Mouse (Mus musculus): ENCODE measurements around the gene Nedd4. TPM values are rescaled to one million over a fixed set of nuclear protein-coding genes. Genes with fewer than 3 reads are reported as not detected.

Gene Nedd4
- polyA plus RNA-seq, 1 experiment from 2014 or later = 447 TPM

GRCm38 (mm10) chr9:72708690-72709089 lies 46.5 kb downstream of the Nedd4 start:
- H3K27ac ChIP-seq (replicated peaks) = no peak overlapping the region
- no peak overlapping the region for H3K4me2 ChIP-seq (replicated peaks)
- H3K9ac ChIP-seq (replicated peaks) = no peak overlapping the region
- 88% methylated on average over 5 of the region's 5 CpGs for WGBS
- peaks cover 60% of the 10 kb centered on the region for H3K36me3 ChIP-seq
- H3K27me3 ChIP-seq = no peaks in the 10 kb centered on the region
- no peak for ATAC-seq (replicated peaks)
- no peak overlapping the region for H3K4me3 ChIP-seq
- H3K9me3 ChIP-seq = no peaks in the 10 kb centered on the region
- H3K4me1 ChIP-seq = no peaks in the 10 kb centered on the region

GRCm38 (mm10) chr9:72710060-72710459 lies 47.9 kb downstream of the Nedd4 start:
- no peak overlapping the region for H3K9ac ChIP-seq (replicated peaks)
- no peak overlapping the region for H3K4me2 ChIP-seq (replicated peaks)
- peaks cover 62% of the 10 kb centered on the region for H3K36me3 ChIP-seq
- no peaks in the 10 kb centered on the region for H3K9me3 ChIP-seq
- ATAC-seq (replicated peaks) = no peak
- no peak overlapping the region for H3K27ac ChIP-seq (replicated peaks)
- H3K4me1 ChIP-seq = no peaks in the 10 kb centered on the region
- no peaks in the 10 kb centered on the region for H3K27me3 ChIP-seq
- 79% methylated on average over 5 of the region's 5 CpGs for WGBS
- no peak overlapping the region for H3K4me3 ChIP-seq

- no peak for ATAC-seq (replicated peaks)
- no peak overlapping the region for H3K9ac ChIP-seq (replicated peaks)
- WGBS = 85% methylated on average over 4 of the region's 4 CpGs
- no peak overlapping the region for H3K4me3 ChIP-seq
- H3K36me3 ChIP-seq = peaks cover 79% of the 10 kb centered on the region
- no peaks in the 10 kb centered on the region for H3K4me1 ChIP-seq
- H3K27me3 ChIP-seq = no peaks in the 10 kb centered on the region
- no peak overlapping the region for H3K27ac ChIP-seq (replicated peaks)
- no peaks in the 10 kb centered on the region for H3K9me3 ChIP-seq
- H3K4me2 ChIP-seq (replicated peaks) = no peak overlapping the region
Observed at GRCm38 (mm10) chr9:72714945-72715344, 52.8 kb downstream of the Nedd4 start.

- Histone ChIP-seq H3K27me3 (no peaks in the 10 kb centered on the region), H3K9me3 (no peaks in the 10 kb centered on the region), H3K4me2 (replicated peaks) (no peak overlapping the region), H3K4me1 (no peaks in the 10 kb centered on the region), H3K4me3 (no peak overlapping the region), H3K9ac (replicated peaks) (no peak overlapping the region), H3K27ac (replicated peaks) (no peak overlapping the region), H3K36me3 (peaks cover 82% of the 10 kb centered on the region)
- WGBS = 90% methylated on average over 7 of the region's 7 CpGs
- ATAC-seq (replicated peaks) = no peak
Observed at GRCm38 (mm10) chr9:72716200-72716599, 54.1 kb downstream of the Nedd4 start.

GRCm38 (mm10) chr9:72719143-72719542 lies 57.0 kb downstream of the Nedd4 start:
- no peak overlapping the region for H3K27ac ChIP-seq (replicated peaks)
- H3K9me3 ChIP-seq = no peaks in the 10 kb centered on the region
- WGBS = 97% methylated on average over 4 of the region's 4 CpGs
- H3K9ac ChIP-seq (replicated peaks) = no peak overlapping the region
- no peaks in the 10 kb centered on the region for H3K27me3 ChIP-seq
- H3K4me2 ChIP-seq (replicated peaks) = no peak overlapping the region
- H3K4me3 ChIP-seq = no peak overlapping the region
- no peak for ATAC-seq (replicated peaks)
- H3K36me3 ChIP-seq = peaks cover 90% of the 10 kb centered on the region
- H3K4me1 ChIP-seq = no peaks in the 10 kb centered on the region

- Histone ChIP-seq H3K9ac (replicated peaks) (no peak overlapping the region), H3K4me2 (replicated peaks) (no peak overlapping the region), H3K4me1 (no peaks in the 10 kb centered on the region), H3K4me3 (no peak overlapping the region), H3K36me3 (peaks cover 92% of the 10 kb centered on the region), H3K9me3 (no peaks in the 10 kb centered on the region), H3K27ac (replicated peaks) (no peak overlapping the region), H3K27me3 (no peaks in the 10 kb centered on the region)
- no peak for ATAC-seq (replicated peaks)
- 93% methylated on average over 14 of the region's 14 CpGs for WGBS
Observed at GRCm38 (mm10) chr9:72721221-72721620, 59.1 kb downstream of the Nedd4 start.

- H3K36me3 ChIP-seq = peaks cover 95% of the 10 kb centered on the region
- H3K4me1 ChIP-seq = no peaks in the 10 kb centered on the region
- no peaks in the 10 kb centered on the region for H3K27me3 ChIP-seq
- ATAC-seq (replicated peaks) = no peak
- no peaks in the 10 kb centered on the region for H3K9me3 ChIP-seq
- H3K4me2 ChIP-seq (replicated peaks) = no peak overlapping the region
- H3K27ac ChIP-seq (replicated peaks) = no peak overlapping the region
- WGBS = 100% methylated on average over 3 of the region's 3 CpGs
- H3K9ac ChIP-seq (replicated peaks) = no peak overlapping the region
- H3K4me3 ChIP-seq = no peak overlapping the region
Observed at GRCm38 (mm10) chr9:72722622-72723021, 60.5 kb downstream of the Nedd4 start.

- no peaks in the 10 kb centered on the region for H3K9me3 ChIP-seq
- peaks cover 89% of the 10 kb centered on the region for H3K36me3 ChIP-seq
- no peak overlapping the region for H3K27ac ChIP-seq (replicated peaks)
- H3K9ac ChIP-seq (replicated peaks) = no peak overlapping the region
- ATAC-seq (replicated peaks) = no peak
- H3K4me1 ChIP-seq = no peaks in the 10 kb centered on the region
- H3K27me3 ChIP-seq = no peaks in the 10 kb centered on the region
- H3K4me2 ChIP-seq (replicated peaks) = no peak overlapping the region
- no peak overlapping the region for H3K4me3 ChIP-seq
- WGBS = 89% methylated on average over 8 of the region's 8 CpGs
Observed at GRCm38 (mm10) chr9:72724491-72725221, 62.5 kb downstream of the Nedd4 start.

- H3K9me3 ChIP-seq = no peaks in the 10 kb centered on the region
- H3K4me2 ChIP-seq (replicated peaks) = no peak overlapping the region
- H3K27me3 ChIP-seq = no peaks in the 10 kb centered on the region
- no peak for ATAC-seq (replicated peaks)
- no peak overlapping the region for H3K9ac ChIP-seq (replicated peaks)
- no peaks in the 10 kb centered on the region for H3K4me1 ChIP-seq
- H3K36me3 ChIP-seq = peaks cover 85% of the 10 kb centered on the region
- no peak overlapping the region for H3K4me3 ChIP-seq
- no peak overlapping the region for H3K27ac ChIP-seq (replicated peaks)
- WGBS = 37% methylated on average over 3 of the region's 3 CpGs
Observed at GRCm38 (mm10) chr9:72733966-72734365, 71.8 kb downstream of the Nedd4 start.

- 80% methylated on average over 3 of the region's 3 CpGs for WGBS
- ATAC-seq (replicated peaks) = no peak
- H3K9me3 ChIP-seq = no peaks in the 10 kb centered on the region
- no peaks in the 10 kb centered on the region for H3K27me3 ChIP-seq
- H3K4me1 ChIP-seq = no peaks in the 10 kb centered on the region
- peaks cover 92% of the 10 kb centered on the region for H3K36me3 ChIP-seq
- H3K4me2 ChIP-seq (replicated peaks) = no peak overlapping the region
- no peak overlapping the region for H3K9ac ChIP-seq (replicated peaks)
- no peak overlapping the region for H3K27ac ChIP-seq (replicated peaks)
- H3K4me3 ChIP-seq = no peak overlapping the region
Observed at GRCm38 (mm10) chr9:72735822-72736410, 73.8 kb downstream of the Nedd4 start.

- H3K9me3 ChIP-seq = no peaks in the 10 kb centered on the region
- 88% methylated on average over 6 of the region's 6 CpGs for WGBS
- no peak overlapping the region for H3K9ac ChIP-seq (replicated peaks)
- no peak overlapping the region for H3K4me2 ChIP-seq (replicated peaks)
- H3K36me3 ChIP-seq = peaks cover 96% of the 10 kb centered on the region
- no peak overlapping the region for H3K4me3 ChIP-seq
- no peak for ATAC-seq (replicated peaks)
- H3K27ac ChIP-seq (replicated peaks) = no peak overlapping the region
- no peaks in the 10 kb centered on the region for H3K27me3 ChIP-seq
- no peaks in the 10 kb centered on the region for H3K4me1 ChIP-seq
Observed at GRCm38 (mm10) chr9:72741206-72741605, 79.1 kb downstream of the Nedd4 start.

- Histone ChIP-seq H3K4me3 (no peak overlapping the region), H3K36me3 (peaks cover 81% of the 10 kb centered on the region), H3K9ac (replicated peaks) (no peak overlapping the region), H3K4me1 (no peaks in the 10 kb centered on the region), H3K27me3 (no peaks in the 10 kb centered on the region), H3K4me2 (replicated peaks) (no peak overlapping the region), H3K9me3 (no peaks in the 10 kb centered on the region), H3K27ac (replicated peaks) (no peak overlapping the region)
- 84% methylated on average over 5 of the region's 5 CpGs for WGBS
- ATAC-seq (replicated peaks) = no peak
Observed at GRCm38 (mm10) chr9:72746278-72746677, 84.1 kb downstream of the Nedd4 start.

GRCm38 (mm10) chr9:72750272-72750671 lies 88.1 kb downstream of the Nedd4 start:
- Histone ChIP-seq H3K4me1 (peaks cover 6% of the 10 kb centered on the region), H3K9me3 (no peaks in the 10 kb centered on the region), H3K36me3 (peaks cover 43% of the 10 kb centered on the region), H3K27me3 (no peaks in the 10 kb centered on the region), H3K4me2 (replicated peaks) (no peak overlapping the region), H3K4me3 (no peak overlapping the region), H3K9ac (replicated peaks) (no peak overlapping the region), H3K27ac (replicated peaks) (no peak overlapping the region)
- 0 out of 2 replicates have a peak, but pooled peaks have one; percentile 2 for ATAC-seq (replicated peaks)
- WGBS = 67% methylated on average over 2 of the region's 2 CpGs

All from forebrain, embryonic 15.5 days (tissue).